Mouse (Mus musculus) granulocyte monocyte progenitor cell, adult 5-6 weeks (primary cell): ENCODE results near the gene Gdf11. TPM values are rescaled to one million over a fixed set of nuclear protein-coding genes. Genes with fewer than 3 reads are reported as not detected.

Experiments
- ATAC-seq: replicated peaks from 2 replicates; pipeline ENCODE4 v1.8.0; 2016; ENCODE audit warnings: mild to moderate bottlenecking, moderate TSS enrichment, inconsistent platforms; ENCODE audit not compliant: poor library complexity, severe bottlenecking
- total RNA-seq, 2 experiments: library from RNA; stranded (forward) in 1 of 2; stranded (reverse) in 1 of 2; fragments of 200-712, 200-1000 nt in 1 of 2; fragments of >200 nt in 1 of 2; fragmentation: Nextera tagmentation in 1 of 2; gene quantifications; 2 replicates each; pipeline ENCODE4 v1.2.3; 2014 to 2017

The Gdf11 gene
- total RNA-seq, 2 experiments from 2014 or later: 0.15 TPM; not detected in 1

- ATAC-seq: no peak
These were observed 54.1 kb downstream of the Gdf11 start for GRCm38 (mm10) chr10:128837400-128837799.

Other genes starting within 250 kb of the Gdf11 start
- gene Ikzf4, start 245.7 kb downstream of the Gdf11 start, total RNA-seq (2014; fragmentation: Nextera tagmentation): 0.62 TPM in 1 of 2 replicates, not detected in the other
- not detected in 2 replicates for gene Ikzf4, start 245.7 kb downstream of the Gdf11 start, total RNA-seq (2017)
- 3.5 and 4.1 TPM in 2 replicates for gene Suox, start 217.6 kb downstream of the Gdf11 start, total RNA-seq (2014; fragmentation: Nextera tagmentation)
- 5.9 and 8.1 TPM in 2 replicates for gene Suox, start 217.6 kb downstream of the Gdf11 start, total RNA-seq (2017)
- 43.7 and 43.8 TPM in 2 replicates for gene Rab5b, start 195.5 kb downstream of the Gdf11 start, total RNA-seq (2014; fragmentation: Nextera tagmentation)
- 45.7 and 58.0 TPM in 2 replicates for gene Rab5b, start 195.5 kb downstream of the Gdf11 start, total RNA-seq (2017)
- gene Pmel, start 187.5 kb downstream of the Gdf11 start, total RNA-seq (2014; fragmentation: Nextera tagmentation): 0.28 and 2.6 TPM in 2 replicates
- 0.52 and 1.6 TPM in 2 replicates for gene Pmel, start 187.5 kb downstream of the Gdf11 start, total RNA-seq (2017)
- 101 and 134 TPM in 2 replicates for gene Cdk2, start 186.7 kb downstream of the Gdf11 start, total RNA-seq (2014; fragmentation: Nextera tagmentation)
- gene Cdk2, start 186.7 kb downstream of the Gdf11 start, total RNA-seq (2017): 60.3 and 73.1 TPM in 2 replicates
- gene Dgka, start 146.9 kb downstream of the Gdf11 start, total RNA-seq (2014; fragmentation: Nextera tagmentation): 13.2 and 15.8 TPM in 2 replicates
- gene Dgka, start 146.9 kb downstream of the Gdf11 start, total RNA-seq (2017): 9.4 and 12.0 TPM in 2 replicates
- gene Pym1, start 143.8 kb downstream of the Gdf11 start, total RNA-seq (2014; fragmentation: Nextera tagmentation): 43.5 and 52.0 TPM in 2 replicates
- 47.6 and 82.5 TPM in 2 replicates for gene Pym1, start 143.8 kb downstream of the Gdf11 start, total RNA-seq (2017)
- 6.9 and 8.3 TPM in 2 replicates for gene Mmp19, start 100.8 kb downstream of the Gdf11 start, total RNA-seq (2014; fragmentation: Nextera tagmentation)
- 14.9 and 15.6 TPM in 2 replicates for gene Mmp19, start 100.8 kb downstream of the Gdf11 start, total RNA-seq (2017)
- gene Dnajc14, start 87.7 kb downstream of the Gdf11 start, total RNA-seq (2014; fragmentation: Nextera tagmentation): 16.5 and 17.5 TPM in 2 replicates
- gene Dnajc14, start 87.7 kb downstream of the Gdf11 start, total RNA-seq (2017): 23.8 and 30.7 TPM in 2 replicates
- 10.8 and 14.4 TPM in 2 replicates for gene Tmem198b, start 87.3 kb downstream of the Gdf11 start, total RNA-seq (2014; fragmentation: Nextera tagmentation)
- 3.4 and 3.6 TPM in 2 replicates for gene Tmem198b, start 87.3 kb downstream of the Gdf11 start, total RNA-seq (2017)
- 184 and 236 TPM in 2 replicates for gene Sarnp, start 74.4 kb downstream of the Gdf11 start, total RNA-seq (2014; fragmentation: Nextera tagmentation)
- gene Sarnp, start 74.4 kb downstream of the Gdf11 start, total RNA-seq (2017): 265 and 272 TPM in 2 replicates
- 33.9 and 84.1 TPM in 2 replicates for gene Ormdl2, start 70.1 kb downstream of the Gdf11 start, total RNA-seq (2014; fragmentation: Nextera tagmentation)
- gene Ormdl2, start 70.1 kb downstream of the Gdf11 start, total RNA-seq (2017): 82.4 and 147 TPM in 2 replicates
- gene Cd63, start 9.3 kb upstream of the Gdf11 start, total RNA-seq (2014; fragmentation: Nextera tagmentation): 139 and 203 TPM in 2 replicates
- gene Cd63, start 9.3 kb upstream of the Gdf11 start, total RNA-seq (2017): 123 and 185 TPM in 2 replicates
- 2.0 and 9.5 TPM in 2 replicates for gene Rdh5, start 31.2 kb upstream of the Gdf11 start, total RNA-seq (2014; fragmentation: Nextera tagmentation)
- gene Rdh5, start 31.2 kb upstream of the Gdf11 start, total RNA-seq (2017): 2.4 TPM in 1 of 2 replicates, not detected in the other
- 124 and 140 TPM in 2 replicates for gene Bloc1s1, start 32.3 kb upstream of the Gdf11 start, total RNA-seq (2014; fragmentation: Nextera tagmentation)
- 71.3 and 86.4 TPM in 2 replicates for gene Bloc1s1, start 32.3 kb upstream of the Gdf11 start, total RNA-seq (2017)
- gene Itga7, start 42.1 kb upstream of the Gdf11 start, total RNA-seq (2014; fragmentation: Nextera tagmentation): not detected in 2 replicates
- gene Itga7, start 42.1 kb upstream of the Gdf11 start, total RNA-seq (2017): not detected in 2 replicates
- gene Mettl7b, start 69.3 kb upstream of the Gdf11 start, total RNA-seq (2014; fragmentation: Nextera tagmentation): not detected in 2 replicates
- not detected in 2 replicates for gene Mettl7b, start 69.3 kb upstream of the Gdf11 start, total RNA-seq (2017)
- not detected in 2 replicates for gene Olfr9, start 97.7 kb upstream of the Gdf11 start, total RNA-seq (2014; fragmentation: Nextera tagmentation)
- gene Olfr9, start 97.7 kb upstream of the Gdf11 start, total RNA-seq (2017): not detected in 2 replicates
- gene Olfr763, start 119.1 kb upstream of the Gdf11 start, total RNA-seq (2014; fragmentation: Nextera tagmentation): not detected in 2 replicates
- not detected in 2 replicates for gene Olfr763, start 119.1 kb upstream of the Gdf11 start, total RNA-seq (2017)
- gene Olfr764-ps1, start 148.2 kb upstream of the Gdf11 start, total RNA-seq (2014; fragmentation: Nextera tagmentation): not detected in 2 replicates
- gene Olfr764-ps1, start 148.2 kb upstream of the Gdf11 start, total RNA-seq (2017): not detected in 2 replicates
- not detected in 2 replicates for gene Olfr765, start 158.3 kb upstream of the Gdf11 start, total RNA-seq (2014; fragmentation: Nextera tagmentation)
- not detected in 2 replicates for gene Olfr765, start 158.3 kb upstream of the Gdf11 start, total RNA-seq (2017)
- gene Olfr766-ps1, start 177.3 kb upstream of the Gdf11 start, total RNA-seq (2014; fragmentation: Nextera tagmentation): not detected in 2 replicates
- not detected in 2 replicates for gene Olfr766-ps1, start 177.3 kb upstream of the Gdf11 start, total RNA-seq (2017)
- gene Olfr767, start 191.2 kb upstream of the Gdf11 start, total RNA-seq (2014; fragmentation: Nextera tagmentation): not detected in 2 replicates
- not detected in 2 replicates for gene Olfr767, start 191.2 kb upstream of the Gdf11 start, total RNA-seq (2017)
- gene Olfr768, start 207.7 kb upstream of the Gdf11 start, total RNA-seq (2014; fragmentation: Nextera tagmentation): not detected in 2 replicates
- gene Olfr768, start 207.7 kb upstream of the Gdf11 start, total RNA-seq (2017): not detected in 2 replicates
- gene Olfr769, start 226.1 kb upstream of the Gdf11 start, total RNA-seq (2014; fragmentation: Nextera tagmentation): not detected in 2 replicates
- not detected in 2 replicates for gene Olfr769, start 226.1 kb upstream of the Gdf11 start, total RNA-seq (2017)
- not detected in 2 replicates for gene Olfr770, start 247.3 kb upstream of the Gdf11 start, total RNA-seq (2014; fragmentation: Nextera tagmentation)
- gene Olfr770, start 247.3 kb upstream of the Gdf11 start, total RNA-seq (2017): not detected in 2 replicates